Mouse (Mus musculus): ENCODE measurements around the gene Helz.
A peak's percentile ranks its signal among the peaks of the same experiment; 100 is the strongest.

The Helz gene

GRCm38 (mm10) chr11:107615696-107616095 lies 68.0 kb downstream of the Helz start:
- DNase-seq (ENCODE audit: low spot score in 2 of 2): no peak

GRCm38 (mm10) chr11:107617976-107618375 lies 70.2 kb downstream of the Helz start:
- DNase-seq (ENCODE audit: low spot score in 2 of 2): no peak

- DNase-seq (ENCODE audit: low spot score in 2 of 2): no peak
These were observed 76.9 kb downstream of the Helz start for GRCm38 (mm10) chr11:107624661-107625060.

GRCm38 (mm10) chr11:107625746-107626145 lies 78.0 kb downstream of the Helz start:
- DNase-seq (ENCODE audit: low spot score in 2 of 2): no peak

- no peak for DNase-seq (ENCODE audit: low spot score in 2 of 2)
These were observed 81.8 kb downstream of the Helz start for GRCm38 (mm10) chr11:107629504-107629903.

GRCm38 (mm10) chr11:107629951-107630350 lies 82.2 kb downstream of the Helz start:
- no peak for DNase-seq (ENCODE audit: low spot score in 2 of 2)

- DNase-seq (ENCODE audit: low spot score in 2 of 2): no peak
These were observed 83.4 kb downstream of the Helz start for GRCm38 (mm10) chr11:107631124-107631523.

- no peak for DNase-seq (ENCODE audit: low spot score in 2 of 2)
These were observed 85.9 kb downstream of the Helz start for GRCm38 (mm10) chr11:107633563-107634146.

- no peak for DNase-seq (ENCODE audit: low spot score in 2 of 2)
These were observed 90.4 kb downstream of the Helz start for GRCm38 (mm10) chr11:107638137-107638536.

GRCm38 (mm10) chr11:107639657-107640056 lies 91.9 kb downstream of the Helz start:
- no peak for DNase-seq (ENCODE audit: low spot score in 2 of 2)

- DNase-seq (ENCODE audit: low spot score in 2 of 2): no peak
These were observed 96.7 kb downstream of the Helz start for GRCm38 (mm10) chr11:107644461-107644860.

GRCm38 (mm10) chr11:107647330-107647729 lies 99.6 kb downstream of the Helz start:
- no peak for DNase-seq (ENCODE audit: low spot score in 2 of 2)

- DNase-seq (ENCODE audit: low spot score in 2 of 2): no peak
These were observed 100.9 kb downstream of the Helz start for GRCm38 (mm10) chr11:107648668-107649067.

- DNase-seq (ENCODE audit: low spot score in 2 of 2): no peak
These were observed 101.7 kb downstream of the Helz start for GRCm38 (mm10) chr11:107649458-107649857.

GRCm38 (mm10) chr11:107650422-107651051 lies 102.8 kb downstream of the Helz start:
- DNase-seq (ENCODE audit: low spot score in 2 of 2): no peak

- no peak for DNase-seq (ENCODE audit: low spot score in 2 of 2)
These were observed 103.7 kb downstream of the Helz start for GRCm38 (mm10) chr11:107651391-107651790.

- DNase-seq (ENCODE audit: low spot score in 2 of 2): no peak
These were observed 104.4 kb downstream of the Helz start for GRCm38 (mm10) chr11:107652137-107652536.

GRCm38 (mm10) chr11:107655538-107655937 lies 107.8 kb downstream of the Helz start:
- DNase-seq (ENCODE audit: low spot score in 2 of 2): no peak

GRCm38 (mm10) chr11:107657117-107657516 lies 109.4 kb downstream of the Helz start:
- DNase-seq (ENCODE audit: low spot score in 2 of 2): no peak

GRCm38 (mm10) chr11:107660452-107660851 lies 112.7 kb downstream of the Helz start:
- no peak for DNase-seq (ENCODE audit: low spot score in 2 of 2)

GRCm38 (mm10) chr11:107662666-107663065 lies 114.9 kb downstream of the Helz start:
- DNase-seq (ENCODE audit: low spot score in 2 of 2): no peak

GRCm38 (mm10) chr11:107667542-107667941 lies 119.8 kb downstream of the Helz start:
- no peak for DNase-seq (ENCODE audit: low spot score in 2 of 2)

- peak; percentile 5 to 11 for DNase-seq (ENCODE audit: low spot score in 2 of 2)
These were observed 120.5 kb downstream of the Helz start for GRCm38 (mm10) chr11:107668223-107668622.

- no peak for DNase-seq (ENCODE audit: low spot score in 2 of 2)
These were observed 121.2 kb downstream of the Helz start for GRCm38 (mm10) chr11:107668977-107669376.

Measured in natural killer cell, adult 2 months (primary cell).